Mouse (Mus musculus) adrenal gland, adult 2 months (tissue): ENCODE data around the gene Ipcef1. TPM values are rescaled to one million over a fixed set of nuclear protein-coding genes. Genes with fewer than 3 reads are reported as not detected.
"Not testable (repeated sequence)": the region's sequence is repeated elsewhere in the genome, so short reads cannot be mapped to it uniquely, and the experiment has no call there.

Experiments
- DNase-seq: peaks from one replicate; pipeline ENCODE4 v3.0.0; 2021
- polyA plus RNA-seq: library from polyadenylated mRNA; depleted of rRNA; stranded (reverse); fragments of >200 nt; gene quantifications from 2 replicates; pipeline ENCODE4 v1.2.3, GENCODE M21; 2012; rRNA removed
- total RNA-seq, 2 experiments: library from RNA; stranded (reverse); gene quantifications; 2 replicates each; pipeline ENCODE4 v1.2.3; 2021

The Ipcef1 gene
- total and polyA plus RNA-seq, 3 experiments: 0.03 to 0.35 (median 0.35) TPM

GRCm38 (mm10) chr10:6885460-6885859, 166.8 kb downstream of the Ipcef1 start:
- DNase-seq: no peak

GRCm38 (mm10) chr10:6882041-6882440, 170.2 kb downstream of the Ipcef1 start:
- not testable (repeated sequence) for DNase-seq

GRCm38 (mm10) chr10:6878276-6878881, 173.9 kb downstream of the Ipcef1 start:
- DNase-seq: no peak

- no peak for DNase-seq
Measured at GRCm38 (mm10) chr10:6873917-6874316, 178.4 kb downstream of the Ipcef1 start.

- no peak for DNase-seq
Measured at GRCm38 (mm10) chr10:6871418-6872072, 180.7 kb downstream of the Ipcef1 start.

GRCm38 (mm10) chr10:6855812-6856211, 196.5 kb downstream of the Ipcef1 start:
- no peak for DNase-seq

- DNase-seq: no peak
Measured at GRCm38 (mm10) chr10:6848834-6849233, 203.4 kb downstream of the Ipcef1 start.

- DNase-seq: no peak
Measured at GRCm38 (mm10) chr10:6848162-6848754, 204.0 kb downstream of the Ipcef1 start.

- DNase-seq: no peak
Measured at GRCm38 (mm10) chr10:6846283-6846682, 206.0 kb downstream of the Ipcef1 start.

- no peak for DNase-seq
Measured at GRCm38 (mm10) chr10:6842225-6842624, 210.1 kb downstream of the Ipcef1 start.

Other genes with a start within 250 kb of the Ipcef1 start
- gene Cnksr3, start 159.8 kb upstream of the Ipcef1 start, total RNA-seq: 10 to 100 TPM; 11.1 to 14.5 TPM
- gene Cnksr3, start 159.8 kb upstream of the Ipcef1 start, polyA plus RNA-seq: 9.2 and 9.5 TPM in 2 replicates